Comparison of ENCODE assay signal across 8 mouse cellular contexts in genomic region chr9:110733102-110733501, GRCm38 (mm10). TPM values are rescaled to one million over a fixed set of nuclear protein-coding genes. Genes with fewer than 3 reads are reported as not detected.
A peak's percentile ranks its signal among the peaks of the same experiment; 100 is the strongest.
DNase-seq lines count a peak whose midpoint lies in the region; ATAC-seq and TF ChIP-seq lines count a peak whose summit lies in the region.

No protein-coding gene starts in this region.

- DNase-seq in heart, postnatal 4 days, result no peak
- no peak for DNase-seq in midbrain, embryonic 11.5 days (ENCODE audit: low spot score, missing footprints)
- no peak for DNase-seq in adrenal gland, adult 8-10 months
- DNase-seq in layer of hippocampus, postnatal 25 days (ENCODE audit: extremely low spot score in 1 of 2, low spot score in 1 of 2), result no peak
- DNase-seq in layer of hippocampus, postnatal 14 days (ENCODE audit: low spot score in 2 of 2), result no peak

- peak overlapping the region; percentile 60; the same call in 1 of the 2 replicates for H3K27ac ChIP-seq in heart, embryonic 16.5 days (ENCODE audit: low read length)
- H3K27ac ChIP-seq in bone marrow, adult 2 months (ENCODE audit: control insufficient read depth, insufficient read depth, low read depth, low read length, poor library complexity), result peak overlapping the region; percentile 90
- no peak overlapping the region for H3K27ac ChIP-seq in hindbrain, embryonic 13.5 days
- H3K27ac ChIP-seq in midbrain, embryonic 11.5 days (ENCODE audit: low read depth, low read length), result peak overlapping the region; percentile 54; the same call in 1 of the 2 replicates

- 0 out of 2 replicates have a peak, but pooled peaks have one; percentile 9 for ATAC-seq in heart, embryonic 16.5 days (replicated peaks; ENCODE audit: extremely low read depth, insufficient read depth, low FRiP score)
- ATAC-seq in hindbrain, embryonic 13.5 days (ENCODE audit: low FRiP score), result no peak
- peak; percentile 44; the same call in 1 of the 2 replicates for ATAC-seq in midbrain, embryonic 11.5 days (ENCODE audit: low FRiP score)

- no peaks in the 10 kb centered on the region for H3K27me3 ChIP-seq in heart, embryonic 16.5 days (ENCODE audit: control insufficient read depth, insufficient read depth, low read length)
- peaks cover 54% of the 10 kb centered on the region for H3K27me3 ChIP-seq in hindbrain, embryonic 13.5 days
- peaks cover 9% of the 10 kb centered on the region for H3K27me3 ChIP-seq in midbrain, embryonic 11.5 days (ENCODE audit: control insufficient read depth, insufficient read depth, low read length)

- H3K4me2 ChIP-seq in heart, embryonic 16.5 days (ENCODE audit: low read depth, low read length), result peak overlapping the region; percentile 80
- H3K4me2 ChIP-seq in hindbrain, embryonic 13.5 days, result peak overlapping the region; percentile 67
- peak overlapping the region; percentile 76 for H3K4me2 ChIP-seq in midbrain, embryonic 11.5 days

- H3K36me3 ChIP-seq in heart, embryonic 16.5 days (ENCODE audit: control insufficient read depth, insufficient read depth), result no peaks in the 10 kb centered on the region
- H3K36me3 ChIP-seq in hindbrain, embryonic 13.5 days, result no peaks in the 10 kb centered on the region
- H3K36me3 ChIP-seq in midbrain, embryonic 11.5 days (ENCODE audit: control insufficient read depth, insufficient read depth, low read length), result no peaks in the 10 kb centered on the region

- no peaks in the 10 kb centered on the region for H3K9me3 ChIP-seq in heart, embryonic 16.5 days (replicated peaks; ENCODE audit: control insufficient read depth, low read length)
- H3K9me3 ChIP-seq in hindbrain, embryonic 13.5 days, result no peaks in the 10 kb centered on the region
- no peaks in the 10 kb centered on the region for H3K9me3 ChIP-seq in midbrain, embryonic 11.5 days (ENCODE audit: control insufficient read depth, low read length)

- H3K9ac ChIP-seq in heart, embryonic 16.5 days (ENCODE audit: low read length), result peak overlapping the region; percentile 70
- H3K9ac ChIP-seq in hindbrain, embryonic 13.5 days, result peak overlapping the region; percentile 65
- peak overlapping the region; percentile 56 for H3K9ac ChIP-seq in midbrain, embryonic 11.5 days (ENCODE audit: low read length)

- H3K4me1 ChIP-seq in heart, embryonic 16.5 days (ENCODE audit: control insufficient read depth, insufficient read depth, low read length), result peaks cover 16% of the 10 kb centered on the region
- H3K4me1 ChIP-seq in bone marrow, adult 2 months (ENCODE audit: control insufficient read depth, insufficient read depth, low read length), result peaks cover 7% of the 10 kb centered on the region
- H3K4me1 ChIP-seq in hindbrain, embryonic 13.5 days (replicated peaks), result peaks cover 29% of the 10 kb centered on the region
- peaks cover 19% of the 10 kb centered on the region for H3K4me1 ChIP-seq in midbrain, embryonic 11.5 days (ENCODE audit: control insufficient read depth, insufficient read depth, low read length)

- peak overlapping the region; percentile 47 for H3K4me3 ChIP-seq in heart, embryonic 16.5 days (ENCODE audit: low read length)
- H3K4me3 ChIP-seq in bone marrow, adult 2 months (replicated peaks; ENCODE audit: control insufficient read depth, low read depth, low read length), result peak overlapping the region; percentile 61
- peak overlapping the region; percentile 40 for H3K4me3 ChIP-seq in hindbrain, embryonic 13.5 days
- H3K4me3 ChIP-seq in midbrain, embryonic 11.5 days (ENCODE audit: low read depth, low read length), result peak overlapping the region; percentile 28

- no peak for TF ChIP-seq CTCF in bone marrow, adult 2 months (IDR thresholded peaks at IDR 0.05; ENCODE audit: control insufficient read depth, insufficient read depth, low read length)

- no peak for TF ChIP-seq POLR2A in bone marrow, adult 2 months (IDR thresholded peaks at IDR 0.05; ENCODE audit: borderline replicate concordance, control insufficient read depth, low read depth, low read length)

- WGBS in heart, embryonic 16.5 days, result 7% methylated on average over 8 of the region's 8 CpGs
- 5% methylated on average over 8 of the region's 8 CpGs for WGBS in bone marrow, adult 2 months
- 12% methylated on average over 8 of the region's 8 CpGs for WGBS in hindbrain, embryonic 13.5 days
- WGBS in midbrain, embryonic 11.5 days, result 13% methylated on average over 8 of the region's 8 CpGs

RNA-seq across cellular contexts. Expression of gene Myl3, which starts 8.6 kb away (rescaled TPM):
- 4,391 and 5,295 TPM in 2 replicates for polyA plus RNA-seq in heart, embryonic 16.5 days (2015; fragmentation: Nextera tagmentation; extraction: Ambion mirVana)
- 1,000 to 10,000 TPM; 8,328 to 9,816 TPM for total RNA-seq in heart, postnatal 4 days (2021)
- 2.2 and 4.2 TPM in 2 replicates for polyA plus RNA-seq in bone marrow, adult 2 months (2011; ENCODE audit: insufficient read depth, insufficient read length, low replicate concordance, missing spikeins)
- 1.4 and 3.8 TPM in 2 replicates for polyA plus RNA-seq in hindbrain, embryonic 13.5 days (2015; fragmentation: Nextera tagmentation; extraction: Ambion mirVana)
- polyA plus RNA-seq in midbrain, embryonic 11.5 days (2014; fragmentation: Nextera tagmentation; extraction: Ambion mirVana), result 0.48 and 0.63 TPM in 2 replicates
- under 1 TPM in 2 of 4 experiments, not detected in 2; 0.26 to 0.40 TPM for total RNA-seq in adrenal gland, adult 8-10 months (2022)
- under 1 TPM in 1 of 2 experiments, not detected in 1; 0.39 TPM for total RNA-seq in layer of hippocampus, postnatal 25 days (2021)
- total RNA-seq in layer of hippocampus, postnatal 14 days (2021), result not detected

RNA-seq across cellular contexts. Expression of gene Pth1r, which starts 13.8 kb away (rescaled TPM):
- polyA plus RNA-seq in heart, embryonic 16.5 days (2015; fragmentation: Nextera tagmentation; extraction: Ambion mirVana), result 21.0 and 26.3 TPM in 2 replicates
- total RNA-seq in heart, postnatal 4 days (2021), result 10 to 100 TPM; 16.4 to 19.3 TPM
- 9.1 and 10.1 TPM in 2 replicates for polyA plus RNA-seq in bone marrow, adult 2 months (2011; ENCODE audit: insufficient read depth, insufficient read length, low replicate concordance, missing spikeins)
- polyA plus RNA-seq in hindbrain, embryonic 13.5 days (2015; fragmentation: Nextera tagmentation; extraction: Ambion mirVana), result 13.7 and 13.8 TPM in 2 replicates
- 17.0 and 20.3 TPM in 2 replicates for polyA plus RNA-seq in midbrain, embryonic 11.5 days (2014; fragmentation: Nextera tagmentation; extraction: Ambion mirVana)
- total RNA-seq in adrenal gland, adult 8-10 months (2022), result 10 to 100 TPM in 1 of 4 experiments, 1 to 10 TPM in 3; 7.2 to 12.3 (median 9.3) TPM
- 1 to 10 TPM; 5.5 to 6.4 TPM for total RNA-seq in layer of hippocampus, postnatal 25 days (2021)
- total RNA-seq in layer of hippocampus, postnatal 14 days (2021), result 1 to 10 TPM; 5.6 to 6.5 TPM

Comparison
In these comparisons a context has a peak if more than half of its experiments do, and no peak if none do; other contexts are left out.
1. RNA of gene Myl3, which starts 8.6 kb away (total RNA-seq): 8,328 to 9,816 TPM in heart, postnatal 4 days; 0.39 TPM in layer of hippocampus, postnatal 25 days, 0.26 to 0.40 TPM in adrenal gland, adult 8-10 months and not detected in layer of hippocampus, postnatal 14 days; every median in the first group is over 1,000 times any median in the second.
2. Peak in every context shown above with its lines, with median percentiles within 50 percentile points of each other: H3K4me2 ChIP-seq, H3K4me3 ChIP-seq and H3K9ac ChIP-seq.